Mouse (Mus musculus) hindbrain, embryonic 15.5 days (tissue): ENCODE measurements at regions not wholly inside any gene's neighbourhood (a gene's known extent, or its start where the extent isn't known, plus 50 kb on each side); places are given as distances from the start of the nearest gene placed in this dataset.

Experiments
- ATAC-seq: fragments of 200-750 bp; cut with Nextera tagmentation; 2 replicates; pipeline ENCODE4 v1.8.0; 2017; ENCODE audit warnings: low read depth, moderate number of reproducible peaks, moderate TSS enrichment; ENCODE audit not compliant: low FRiP score
- H3K27ac ChIP-seq: fragments of 300-500 bp; sonication (generic); replicated peaks from 2 replicates; pipeline ENCODE4 v1.5.1; 2015; ENCODE audit warnings: mild to moderate bottlenecking, inconsistent platforms
- H3K27me3 ChIP-seq: fragments of 300-500 bp; sonication (generic); 2 replicates; pipeline ENCODE4 v1.6.1; 2015; ENCODE audit warnings: control low read depth, inconsistent platforms
- H3K36me3 ChIP-seq: fragments of 300-500 bp; sonication (generic); 2 replicates; pipeline ENCODE4 v1.6.1; 2015; ENCODE audit warnings: control low read depth, inconsistent platforms
- H3K4me1 ChIP-seq: fragments of 300-500 bp; sonication (generic); replicated peaks from 2 replicates; pipeline ENCODE4 v1.6.1; 2015; ENCODE audit warnings: control low read depth, inconsistent platforms
- H3K4me2 ChIP-seq: fragments of 300-500 bp; sonication (generic); 2 replicates; pipeline ENCODE4 v1.6.1; 2015; ENCODE audit warnings: moderate library complexity, mild to moderate bottlenecking, inconsistent platforms
- H3K4me3 ChIP-seq: fragments of 300-500 bp; sonication (generic); 2 replicates; pipeline ENCODE4 v1.5.1; 2015; ENCODE audit warnings: mild to moderate bottlenecking, inconsistent platforms
- H3K9ac ChIP-seq: fragments of 300-500 bp; sonication (generic); 2 replicates; pipeline ENCODE4 v1.6.1; 2015; ENCODE audit warnings: inconsistent platforms
- H3K9me3 ChIP-seq: fragments of 300-500 bp; sonication (generic); 2 replicates; pipeline ENCODE4 v1.6.1; 2016; ENCODE audit warnings: control low read depth, inconsistent platforms
- WGBS: fragments of 180-500 bp; shearing (Covaris S2); methylation state at CpG from one replicate; pipeline ENCODE4 v1.1.7; 2015; 5-methylcytosine and 5-hydroxymethylcytosine counted together

- H3K27me3 ChIP-seq: no peaks in the 10 kb centered on the region
- 82% methylated on average over 4 of the region's 4 CpGs for WGBS
- no peaks in the 10 kb centered on the region for H3K9me3 ChIP-seq
- H3K36me3 ChIP-seq: no peaks in the 10 kb centered on the region
- H3K4me1 ChIP-seq: no peaks in the 10 kb centered on the region
- H3K27ac ChIP-seq: no peak overlapping the region
- no peak overlapping the region for H3K4me3 ChIP-seq
- H3K9ac ChIP-seq: no peak overlapping the region
- no peak for ATAC-seq
- H3K4me2 ChIP-seq: no peak overlapping the region
Observed at GRCm38 (mm10) chr16:46566020-46566581, 67.8 kb upstream of the Nectin3 start.

GRCm38 (mm10) chr16:46557281-46557680 lies 59.0 kb upstream of the Nectin3 start:
- 74% methylated on average over 3 of the region's 3 CpGs for WGBS
- H3K9ac ChIP-seq: no peak overlapping the region

GRCm38 (mm10) chr16:46548207-46548606 lies 49.9 kb upstream of the Nectin3 start:
- Histone ChIP-seq H3K9ac (no peak overlapping the region), H3K4me2 (no peak overlapping the region), H3K9me3 (no peaks in the 10 kb centered on the region), H3K4me1 (no peaks in the 10 kb centered on the region), H3K36me3 (no peaks in the 10 kb centered on the region), H3K4me3 (no peak overlapping the region), H3K27ac (no peak overlapping the region), H3K27me3 (no peaks in the 10 kb centered on the region)
- WGBS: 23% methylated on average over 1 of the region's 1 CpGs
- no peak for ATAC-seq

More at GRCm38 (mm10) chr16:46557281-46557680, 59.0 kb upstream of the Nectin3 start:
- Histone ChIP-seq H3K27ac (no peak overlapping the region), H3K4me2 (no peak overlapping the region), H3K4me3 (no peak overlapping the region), H3K27me3 (no peaks in the 10 kb centered on the region), H3K36me3 (no peaks in the 10 kb centered on the region), H3K9me3 (no peaks in the 10 kb centered on the region), H3K4me1 (no peaks in the 10 kb centered on the region)
- ATAC-seq: no peak
